Mouse (Mus musculus) CD8-positive naive resting alpha-beta T cell, adult 57 days (primary cell): ENCODE measurements around the gene Coro2b. TPM values are rescaled to one million over a fixed set of nuclear protein-coding genes. Genes with fewer than 3 reads are reported as not detected.

Experiments
- total RNA-seq: library from RNA; stranded (reverse); gene quantifications from one replicate; pipeline ENCODE4 v1.2.4, GENCODE M21; 2023

The Coro2b gene
- total RNA-seq = 0.40 TPM

DNA sequence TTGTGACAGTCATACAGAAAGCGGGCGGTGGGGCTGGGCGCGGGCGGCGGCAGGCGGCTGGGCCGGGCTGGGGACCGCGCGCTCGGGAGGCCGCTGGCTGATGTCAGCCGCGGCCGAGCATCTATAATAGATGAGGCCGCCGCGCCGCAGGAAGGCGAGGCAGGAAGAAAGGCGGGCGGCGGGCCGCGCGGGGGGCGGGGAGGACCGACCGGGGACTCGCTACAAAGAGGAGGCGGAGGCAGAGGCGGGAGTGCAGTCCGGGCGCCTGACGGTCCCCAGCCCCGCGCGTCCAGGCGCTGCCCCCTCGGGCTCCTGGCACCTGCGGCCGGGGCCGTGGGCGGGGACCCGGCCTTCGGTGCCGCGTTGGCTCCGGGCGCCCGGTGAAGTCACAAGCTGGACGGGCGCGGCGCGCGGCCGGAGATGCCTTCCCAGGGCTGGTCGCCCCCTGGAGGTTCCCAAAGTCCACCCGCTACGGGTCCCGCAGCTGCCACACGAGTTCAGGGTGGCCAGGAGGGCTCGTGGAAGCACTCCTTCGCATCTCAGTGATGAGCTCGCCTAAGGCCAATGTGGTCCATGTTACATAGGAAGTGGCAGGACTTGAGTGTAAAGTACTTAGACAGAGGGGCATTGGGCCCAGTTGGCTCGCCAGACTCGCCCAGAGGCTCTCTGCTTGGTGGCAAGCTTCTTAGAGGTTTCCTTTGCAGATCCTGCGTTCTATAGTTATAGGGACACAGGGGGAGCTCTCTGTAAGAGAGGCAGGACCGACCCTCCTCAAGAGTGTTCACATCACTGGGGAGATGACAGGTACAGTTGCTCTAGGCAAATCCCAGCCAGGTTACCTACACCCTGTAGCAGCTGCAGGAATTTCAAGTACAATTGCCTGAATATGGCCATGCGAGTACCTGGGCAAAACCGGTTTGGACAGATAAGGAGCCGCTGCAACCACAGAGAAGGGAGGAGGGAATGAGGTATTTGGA lies at the start of gene Coro2b:
TSS of gene Coro2b (minus strand) at position 390 of the 977 bp plus-strand sequence.

Other genes with a start within 250 kb of the Coro2b start
- 433 TPM for gene Anp32a, start 195.8 kb downstream of the Coro2b start, total RNA-seq
- not detected for gene Itga11, start 140.8 kb upstream of the Coro2b start, total RNA-seq